Mouse (Mus musculus): Measurements from ENCODE around the gene Hpca. TPM values are rescaled to one million over a fixed set of nuclear protein-coding genes. Genes with fewer than 3 reads are reported as not detected.

Hpca gene
- polyA plus RNA-seq, 1 experiment from 2014 or later = 76.7 TPM

DNA sequence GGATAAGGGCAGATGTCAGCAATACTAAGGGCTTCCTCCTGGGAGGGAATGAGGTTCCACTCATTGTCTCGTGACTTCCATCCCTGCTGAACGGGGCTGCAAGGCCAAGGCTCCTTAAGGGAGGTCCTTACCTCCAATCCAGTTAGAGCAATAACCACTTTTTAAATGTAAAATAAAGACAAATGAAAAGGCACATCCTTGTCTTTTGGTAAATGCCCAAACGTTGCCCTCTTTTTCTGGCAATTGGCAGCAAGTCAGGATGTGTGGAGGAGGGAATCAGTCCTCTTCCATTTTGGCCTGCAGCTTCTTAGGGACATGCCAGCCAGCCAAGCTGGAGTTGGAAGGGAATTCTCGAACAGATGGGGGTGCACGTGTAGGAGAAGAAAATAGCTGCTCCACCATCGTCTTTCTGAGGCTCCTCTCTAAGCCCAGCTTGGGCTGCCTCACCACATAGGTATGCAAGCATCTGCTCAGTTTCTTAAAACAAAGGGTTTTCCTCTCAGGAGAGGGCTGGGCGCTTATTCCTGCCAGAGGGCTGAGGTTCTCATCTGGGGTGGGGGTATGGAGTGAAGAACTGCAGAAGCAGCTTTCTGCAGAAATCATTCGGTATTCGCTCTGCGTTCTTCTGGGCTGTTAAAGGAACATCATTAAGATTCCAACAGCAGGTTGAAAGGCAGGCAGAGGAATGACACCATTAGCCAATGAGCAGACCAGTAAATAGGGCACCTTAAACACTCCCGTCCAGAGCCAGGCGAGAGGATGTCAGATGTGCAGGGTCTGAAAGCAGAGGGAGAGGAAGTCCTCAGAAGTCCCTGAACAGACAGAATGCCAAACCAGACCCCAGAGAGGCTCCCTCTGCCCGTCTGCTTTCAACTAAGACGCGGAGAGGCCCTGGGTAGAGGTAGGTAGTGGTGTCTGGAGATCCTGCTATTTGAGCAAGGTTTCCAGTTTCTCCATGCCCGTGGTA lies 22.8 kb upstream of the Hpca start:
- 49% methylated on average over 16 of the region's 16 CpGs for WGBS
- no peak overlapping the region for H3K4me3 ChIP-seq
- H3K27ac ChIP-seq = peak overlapping the region; percentile 70
- H3K36me3 ChIP-seq (replicated peaks) = peaks cover 2% of the 10 kb centered on the region; the same call in 1 of the 2 replicates
- no peak overlapping the region for H3K9ac ChIP-seq
- no peaks in the 10 kb centered on the region for H3K9me3 ChIP-seq
- ATAC-seq (replicated peaks) = peak; percentile 67; the same call in 1 of the 2 replicates
- peaks cover 31% of the 10 kb centered on the region for H3K4me1 ChIP-seq
- no peak overlapping the region for H3K4me2 ChIP-seq
- H3K27me3 ChIP-seq (replicated peaks) = no peaks in the 10 kb centered on the region

DNA sequence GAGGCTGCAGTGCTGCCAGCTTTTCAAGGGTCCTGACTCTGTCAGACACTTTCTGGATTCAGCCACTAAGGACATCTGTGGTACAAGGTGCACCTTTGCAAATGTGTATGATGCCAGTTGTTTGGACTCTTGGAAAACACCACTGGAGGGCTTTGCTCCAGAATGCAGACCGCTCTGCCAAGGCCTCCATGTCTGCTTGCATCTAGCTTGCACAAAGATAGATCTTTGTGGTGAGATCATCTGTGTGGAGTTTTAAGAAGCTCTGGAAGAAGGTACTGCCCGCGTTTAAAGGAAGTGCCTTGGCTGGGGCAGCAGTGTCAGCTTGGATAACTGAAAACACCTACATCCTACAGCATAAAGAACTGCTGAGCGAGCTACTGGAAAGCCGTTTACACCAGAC lies 21.7 kb upstream of the Hpca start:
- Histone ChIP-seq H3K36me3 (replicated peaks) (no peaks in the 10 kb centered on the region), H3K27ac (no peak overlapping the region), H3K9me3 (no peaks in the 10 kb centered on the region), H3K9ac (no peak overlapping the region), H3K4me2 (no peak overlapping the region), H3K4me1 (peaks cover 29% of the 10 kb centered on the region), H3K27me3 (replicated peaks) (no peaks in the 10 kb centered on the region), H3K4me3 (no peak overlapping the region)
- WGBS = 88% methylated on average over 5 of the region's 5 CpGs
- no peak for ATAC-seq (replicated peaks)

GRCm38 (mm10) chr4:129142439-129143045 lies 20.7 kb upstream of the Hpca start:
- H3K4me3 ChIP-seq = no peak overlapping the region
- no peaks in the 10 kb centered on the region for H3K36me3 ChIP-seq (replicated peaks)
- ATAC-seq (replicated peaks) = no peak
- peaks cover 5% of the 10 kb centered on the region for H3K27me3 ChIP-seq (replicated peaks)
- H3K9me3 ChIP-seq = no peaks in the 10 kb centered on the region
- H3K4me2 ChIP-seq = no peak overlapping the region
- no peak overlapping the region for H3K27ac ChIP-seq
- WGBS = 79% methylated on average over 11 of the region's 11 CpGs
- peaks cover 29% of the 10 kb centered on the region for H3K4me1 ChIP-seq
- H3K9ac ChIP-seq = no peak overlapping the region

- peak overlapping the region; percentile 30; the same call in 1 of the 2 replicates for H3K27ac ChIP-seq
Measured at GRCm38 (mm10) chr4:129141560-129142438, 20.0 kb upstream of the Hpca start.

GRCm38 (mm10) chr4:129140808-129141207 lies 19.0 kb upstream of the Hpca start:
- Histone ChIP-seq H3K4me2 (no peak overlapping the region), H3K4me3 (no peak overlapping the region), H3K9me3 (no peaks in the 10 kb centered on the region), H3K4me1 (peaks cover 42% of the 10 kb centered on the region), H3K27ac (no peak overlapping the region), H3K27me3 (replicated peaks) (peaks cover 14% of the 10 kb centered on the region), H3K36me3 (replicated peaks) (no peaks in the 10 kb centered on the region), H3K9ac (no peak overlapping the region)
- ATAC-seq (replicated peaks) = no peak
- 87% methylated on average over 4 of the region's 4 CpGs for WGBS

More at GRCm38 (mm10) chr4:129141560-129142438, 20.0 kb upstream of the Hpca start:
- WGBS = 68% methylated on average over 17 of the region's 17 CpGs
- H3K4me3 ChIP-seq = no peak overlapping the region
- H3K9ac ChIP-seq = no peak overlapping the region
- H3K4me2 ChIP-seq = no peak overlapping the region
- H3K4me1 ChIP-seq = peaks cover 36% of the 10 kb centered on the region
- no peaks in the 10 kb centered on the region for H3K9me3 ChIP-seq
- H3K27me3 ChIP-seq (replicated peaks) = peaks cover 11% of the 10 kb centered on the region
- no peaks in the 10 kb centered on the region for H3K36me3 ChIP-seq (replicated peaks)
- no peak for ATAC-seq (replicated peaks)

DNA sequence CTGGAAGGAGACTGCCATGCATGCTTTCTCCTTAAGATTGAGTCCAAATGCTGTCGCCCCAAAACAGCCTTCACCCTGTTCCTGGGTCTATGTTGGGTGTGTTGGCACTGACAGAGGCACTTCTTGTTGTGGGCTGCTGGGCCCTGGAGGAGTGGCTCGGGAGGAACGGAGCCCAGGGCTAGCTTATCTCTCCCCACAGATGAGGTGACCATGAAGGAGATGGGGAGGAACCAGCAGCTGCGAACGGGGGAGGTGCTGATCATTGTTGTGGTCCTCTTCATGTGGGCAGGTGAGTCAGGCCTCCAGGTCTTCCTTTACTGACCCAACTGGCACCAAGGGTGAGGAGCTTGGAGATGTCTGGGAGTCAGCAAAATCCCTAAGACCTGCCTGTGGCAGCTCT lies 17.8 kb upstream of the Hpca start:
- H3K27me3 ChIP-seq (replicated peaks) = peaks cover 21% of the 10 kb centered on the region
- WGBS = 87% methylated on average over 5 of the region's 5 CpGs
- ATAC-seq (replicated peaks) = no peak

GRCm38 (mm10) chr4:129137392-129138321 lies 15.8 kb upstream of the Hpca start:
- no peaks in the 10 kb centered on the region for H3K9me3 ChIP-seq
- no peak for ATAC-seq (replicated peaks)
- no peaks in the 10 kb centered on the region for H3K36me3 ChIP-seq (replicated peaks)
- 44% methylated on average over 14 of the region's 14 CpGs for WGBS
- H3K4me2 ChIP-seq = peak overlapping the region; percentile 96
- no peak overlapping the region for H3K27ac ChIP-seq
- peak overlapping the region; percentile 67; the same call in 1 of the 2 replicates for H3K9ac ChIP-seq
- H3K4me3 ChIP-seq = peak overlapping the region; percentile 57
- peaks cover 22% of the 10 kb centered on the region for H3K27me3 ChIP-seq (replicated peaks)
- peaks cover 28% of the 10 kb centered on the region for H3K4me1 ChIP-seq

More for the DNA sequence above, 17.8 kb upstream of the Hpca start:
- Histone ChIP-seq H3K9ac (no peak overlapping the region), H3K27ac (no peak overlapping the region), H3K4me2 (no peak overlapping the region), H3K4me1 (peaks cover 35% of the 10 kb centered on the region), H3K4me3 (no peak overlapping the region), H3K9me3 (no peaks in the 10 kb centered on the region), H3K36me3 (replicated peaks) (no peaks in the 10 kb centered on the region)

DNA sequence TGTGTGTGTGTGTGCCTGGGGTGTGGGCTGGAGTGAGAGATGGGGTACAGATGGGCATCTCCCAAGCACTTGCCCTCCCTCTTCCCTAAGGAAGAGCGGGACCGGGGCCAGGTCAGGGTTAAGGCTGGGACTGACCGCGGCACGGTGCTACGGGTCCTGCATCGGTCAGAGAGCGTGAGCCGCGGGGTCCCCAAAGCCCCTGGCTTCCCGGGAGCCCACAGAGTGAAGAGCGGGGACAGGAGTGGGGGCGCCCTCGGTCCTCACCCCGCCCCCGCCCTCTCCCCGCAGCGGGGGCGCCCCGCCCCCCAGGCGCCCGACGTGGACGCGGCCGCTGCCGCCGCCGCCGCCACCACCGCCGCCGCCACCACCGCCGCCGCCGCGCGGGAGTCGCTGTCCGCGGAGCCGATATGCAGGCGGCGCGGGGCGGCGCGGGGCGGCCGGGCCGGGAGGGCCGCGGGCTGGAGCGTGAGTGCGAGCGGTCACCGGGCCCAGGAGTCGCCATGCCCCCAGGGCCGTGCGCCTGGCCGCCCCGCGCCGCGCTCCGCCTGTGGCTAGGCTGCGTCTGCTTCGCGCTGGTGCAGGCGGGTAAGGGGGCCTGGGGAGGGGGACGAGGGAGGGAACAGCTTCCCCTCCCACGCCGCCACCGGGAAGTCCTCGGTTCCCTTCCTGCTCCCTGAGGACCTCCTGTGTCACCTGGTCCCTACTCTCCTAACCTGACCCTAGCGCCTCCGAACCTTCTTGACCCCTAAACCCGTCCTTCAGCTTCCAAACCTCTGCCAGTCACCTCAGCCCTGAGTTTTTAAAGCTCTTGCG lies 14.9 kb upstream of the Hpca start, which contains the start of gene Fndc5:
Gene Fndc5 (plus strand): TSS at position 421 of the 813 bp plus-strand sequence.
- peak within 1 kb of the TSS; percentile 96 for H3K4me2 ChIP-seq
- H3K36me3 ChIP-seq (replicated peaks) = no peaks in the 10 kb centered on the region
- H3K27me3 ChIP-seq (replicated peaks) = peaks cover 24% of the 10 kb centered on the region
- peak; percentile 32 for ATAC-seq (replicated peaks)
- peak within 1 kb of the TSS; percentile 67 for H3K9ac ChIP-seq
- peak within 1 kb of the TSS; percentile 57 for H3K4me3 ChIP-seq
- no peaks in the 10 kb centered on the region for H3K9me3 ChIP-seq
- WGBS = under 1% methylated on average over 18 of the region's 80 CpGs
- no peak within 1 kb of the TSS for H3K27ac ChIP-seq
- peaks cover 22% of the 10 kb centered on the region for H3K4me1 ChIP-seq

- ATAC-seq (replicated peaks) = no peak; the same call in 1 of the 2 replicates
- peak overlapping the region; percentile 67 for H3K9ac ChIP-seq
- no peaks in the 10 kb centered on the region for H3K36me3 ChIP-seq (replicated peaks)
- H3K27me3 ChIP-seq (replicated peaks) = peaks cover 24% of the 10 kb centered on the region
- peak overlapping the region; percentile 57 for H3K4me3 ChIP-seq
- H3K4me1 ChIP-seq = peaks cover 17% of the 10 kb centered on the region
- no peak overlapping the region for H3K27ac ChIP-seq
- peak overlapping the region; percentile 96 for H3K4me2 ChIP-seq
- WGBS = 33% methylated on average over 9 of the region's 9 CpGs
- no peaks in the 10 kb centered on the region for H3K9me3 ChIP-seq
Measured at GRCm38 (mm10) chr4:129136189-129136578, 14.3 kb upstream of the Hpca start.

GRCm38 (mm10) chr4:129135637-129136036 lies 13.8 kb upstream of the Hpca start:
- no peaks in the 10 kb centered on the region for H3K36me3 ChIP-seq (replicated peaks)
- H3K9me3 ChIP-seq = no peaks in the 10 kb centered on the region
- no peak for ATAC-seq (replicated peaks)
- H3K9ac ChIP-seq = no peak overlapping the region
- WGBS = 57% methylated on average over 2 of the region's 2 CpGs
- H3K4me1 ChIP-seq = peaks cover 17% of the 10 kb centered on the region
- no peak overlapping the region for H3K4me2 ChIP-seq
- H3K27ac ChIP-seq = no peak overlapping the region
- no peak overlapping the region for H3K4me3 ChIP-seq
- peaks cover 24% of the 10 kb centered on the region for H3K27me3 ChIP-seq (replicated peaks)
